Mouse (Mus musculus): ENCODE measurements around the gene Gm21746.
"Not testable (repeated sequence)": the region's sequence is repeated elsewhere in the genome, so short reads cannot be mapped to it uniquely, and the experiment has no call there.

Gene Gm21746

GRCm38 (mm10) chrY:6237895-6238294 is at the start of gene Gm21746:
Gm21746 (minus strand) TSS chrY:6237995.
- in situ Hi-C loops (cut with MboI, MseI): not testable (repeated sequence)

GRCm38 (mm10) chrY:6266798-6267197 is 29.0 kb upstream of the Gm21746 start, which contains the start of gene Gm20873:
Gm20873 (plus strand) TSS chrY:6267098.
- in situ Hi-C loops (cut with MboI, MseI): not testable (repeated sequence)

All from regulatory T cell (primary cell).